Mouse (Mus musculus) thymus, postnatal 36 days (tissue): ENCODE data around the gene Nlgn2.

Source experiments
- DNase-seq, 2 experiments: peaks; one replicate each; pipeline ENCODE4 v3.0.0; 2022; ENCODE audit warnings: mixed read lengths in 2 of 2

Nlgn2 gene

DNA sequence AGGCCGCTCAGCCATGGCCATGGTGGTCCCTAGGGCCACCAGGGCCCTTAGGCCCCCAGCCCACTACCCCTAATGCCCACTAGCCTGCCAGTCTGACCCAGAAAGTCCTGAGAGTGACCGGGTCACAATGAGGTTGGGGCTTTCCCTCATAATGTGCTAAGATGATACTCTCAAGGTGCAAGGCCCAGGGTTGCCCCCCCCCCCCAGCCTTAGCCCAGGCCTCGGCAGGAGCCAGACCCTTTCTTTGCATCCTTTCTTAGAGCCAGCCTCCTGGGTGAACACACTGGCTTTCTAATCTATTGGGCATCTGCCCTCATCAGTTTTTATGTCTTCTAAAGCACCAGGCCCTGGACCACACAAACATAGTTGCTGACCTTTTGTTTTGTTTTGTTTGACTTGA, 15.5 kb downstream of the Nlgn2 start, which contains the start of gene Spem1:
Spem1 (minus strand) TSS at position 101 of the 400 bp plus-strand sequence.
- DNase-seq = no peak

DNA sequence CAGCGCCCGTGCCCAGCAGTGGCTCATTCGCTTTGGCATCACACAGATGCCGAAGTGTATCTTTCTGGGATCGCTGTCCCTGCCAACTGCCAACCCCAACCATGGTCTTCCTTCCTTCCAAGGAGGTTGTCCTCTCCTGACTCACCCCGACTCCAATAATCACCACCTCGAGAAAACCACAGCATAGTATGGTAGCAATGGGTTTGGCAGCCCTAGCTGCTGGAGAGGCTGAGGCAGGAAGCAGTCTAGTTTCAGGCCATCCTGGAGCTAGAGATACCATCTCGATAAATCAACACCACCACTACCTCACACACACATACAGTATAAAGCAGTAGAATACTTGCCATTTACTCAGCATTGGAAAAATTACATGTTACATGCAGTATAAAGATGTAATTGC, 18.7 kb downstream of the Nlgn2 start:
- no peak for DNase-seq

DNA sequence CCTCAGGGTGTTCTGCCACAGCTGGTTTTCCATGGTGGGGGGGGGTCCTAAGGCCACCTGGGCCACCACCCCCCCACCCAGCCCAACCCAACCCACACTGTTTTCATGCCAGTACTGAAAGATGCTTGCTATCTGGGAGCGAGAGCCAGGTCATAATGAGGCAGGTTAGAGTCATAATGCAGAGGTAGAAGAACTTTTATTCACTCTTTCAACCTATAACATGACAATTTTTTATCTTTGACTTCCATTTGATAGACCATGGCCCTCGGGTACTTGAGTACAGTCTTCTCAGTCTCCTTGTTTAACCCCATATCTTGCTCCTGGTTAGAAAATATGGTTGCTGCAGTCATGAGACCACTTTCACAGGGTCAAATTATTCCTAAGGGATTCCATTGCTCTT, 19.2 kb downstream of the Nlgn2 start, which contains the start of gene Spem2:
Spem2 (minus strand) TSS at position 101 of the 400 bp plus-strand sequence.
- no peak for DNase-seq

DNA sequence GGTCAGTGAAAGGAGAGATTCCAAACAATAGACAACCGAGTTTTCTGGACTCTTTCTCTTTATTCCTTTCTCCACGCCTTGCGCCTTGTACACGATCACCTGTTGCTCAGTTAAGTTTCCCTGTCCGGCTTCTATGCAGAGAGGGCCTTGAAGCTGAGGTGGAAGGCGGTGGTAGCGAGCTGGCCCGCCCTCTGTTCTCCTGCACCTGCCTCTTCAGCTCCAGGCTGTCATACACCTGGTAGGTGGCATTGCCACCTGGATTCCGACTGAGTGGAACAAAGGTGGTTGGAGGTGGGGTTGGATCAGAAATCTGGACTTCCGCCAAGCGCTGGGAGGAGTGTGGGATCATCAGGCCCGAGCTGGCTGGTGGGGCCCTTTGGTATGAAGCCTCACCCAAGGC, 21.1 kb downstream of the Nlgn2 start:
- DNase-seq = no peak

DNA sequence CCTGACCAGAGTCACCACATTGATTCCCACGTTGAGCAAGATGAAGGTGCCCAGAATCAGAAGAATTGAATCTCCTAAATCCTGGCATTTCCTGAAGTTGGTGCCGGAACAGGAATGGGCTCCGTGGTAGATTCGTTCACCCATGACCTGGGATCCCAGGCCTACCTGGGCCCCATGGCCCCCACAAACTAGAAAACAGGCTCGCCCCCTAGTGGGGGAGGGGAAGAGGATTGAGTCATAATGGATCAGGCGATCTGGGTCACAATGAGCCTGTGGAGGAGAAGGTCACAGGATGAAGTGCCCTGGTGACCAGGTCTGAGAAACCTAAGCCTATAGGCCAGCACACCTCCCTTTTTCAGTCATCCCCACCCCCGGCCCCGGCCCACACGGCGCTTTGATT, 22.4 kb downstream of the Nlgn2 start, which contains the start of gene Gm39566:
Gm39566 (minus strand) TSS at position 144 of the 400 bp plus-strand sequence.
- DNase-seq = no peak

DNA sequence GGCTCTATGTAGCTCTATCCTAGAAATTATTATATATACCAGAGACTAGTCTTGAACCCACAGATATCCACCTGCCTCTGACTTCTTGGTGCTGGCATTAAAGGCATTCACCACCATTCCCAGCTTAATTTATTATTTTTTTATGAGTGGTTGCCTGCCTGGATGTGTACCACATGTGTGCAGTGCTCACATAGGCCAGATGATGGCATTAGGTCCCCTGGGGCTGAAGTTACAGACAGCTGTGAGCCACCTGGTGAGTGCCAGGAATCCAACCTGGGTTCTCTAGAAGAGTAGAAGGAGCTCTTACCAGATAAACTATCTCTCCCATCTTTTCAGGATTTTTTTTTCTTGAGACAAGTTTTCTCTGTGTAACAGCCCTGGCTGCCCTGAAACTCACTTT, 27.3 kb downstream of the Nlgn2 start:
- DNase-seq = no peak

DNA sequence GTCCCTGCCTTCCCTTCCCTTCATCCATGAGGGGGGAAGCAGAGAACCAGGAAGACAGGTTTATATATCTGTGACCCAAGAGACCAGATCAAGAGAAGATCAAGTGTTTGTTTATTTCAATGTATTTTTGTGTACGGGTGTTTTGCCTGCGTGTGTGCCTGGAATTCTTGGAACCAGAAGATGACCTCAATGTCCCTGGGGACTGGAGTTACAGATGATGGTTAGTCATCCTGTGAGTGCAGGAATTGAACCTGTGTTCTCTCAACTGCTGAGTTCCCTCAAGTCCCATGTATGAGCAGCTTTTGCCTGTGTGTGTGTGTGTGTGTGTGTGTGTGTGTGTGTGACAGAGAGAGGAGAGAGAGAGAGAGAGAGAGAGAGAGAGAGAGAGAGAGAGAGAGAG, 29.9 kb downstream of the Nlgn2 start:
- DNase-seq = no peak

DNA sequence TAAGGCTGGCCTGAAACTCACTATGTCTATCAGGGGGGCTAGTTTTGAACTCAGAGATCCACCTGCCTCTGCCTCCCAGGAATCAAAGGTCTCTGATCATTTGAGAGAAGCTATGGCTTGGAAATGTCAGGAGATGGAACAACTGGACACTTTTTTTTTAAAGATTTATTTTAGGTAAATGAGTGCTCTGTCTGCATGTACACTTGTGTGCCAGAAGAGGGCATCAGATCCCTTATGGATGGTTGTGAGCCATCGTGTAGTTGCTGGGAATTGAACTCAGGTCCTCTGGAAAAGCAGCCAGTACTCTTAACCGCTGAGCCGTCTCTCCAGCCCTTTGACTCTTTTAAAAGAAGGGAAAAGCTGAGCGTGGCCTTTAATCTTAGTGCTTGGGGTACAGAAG, 31.2 kb downstream of the Nlgn2 start:
- DNase-seq = no peak

DNA sequence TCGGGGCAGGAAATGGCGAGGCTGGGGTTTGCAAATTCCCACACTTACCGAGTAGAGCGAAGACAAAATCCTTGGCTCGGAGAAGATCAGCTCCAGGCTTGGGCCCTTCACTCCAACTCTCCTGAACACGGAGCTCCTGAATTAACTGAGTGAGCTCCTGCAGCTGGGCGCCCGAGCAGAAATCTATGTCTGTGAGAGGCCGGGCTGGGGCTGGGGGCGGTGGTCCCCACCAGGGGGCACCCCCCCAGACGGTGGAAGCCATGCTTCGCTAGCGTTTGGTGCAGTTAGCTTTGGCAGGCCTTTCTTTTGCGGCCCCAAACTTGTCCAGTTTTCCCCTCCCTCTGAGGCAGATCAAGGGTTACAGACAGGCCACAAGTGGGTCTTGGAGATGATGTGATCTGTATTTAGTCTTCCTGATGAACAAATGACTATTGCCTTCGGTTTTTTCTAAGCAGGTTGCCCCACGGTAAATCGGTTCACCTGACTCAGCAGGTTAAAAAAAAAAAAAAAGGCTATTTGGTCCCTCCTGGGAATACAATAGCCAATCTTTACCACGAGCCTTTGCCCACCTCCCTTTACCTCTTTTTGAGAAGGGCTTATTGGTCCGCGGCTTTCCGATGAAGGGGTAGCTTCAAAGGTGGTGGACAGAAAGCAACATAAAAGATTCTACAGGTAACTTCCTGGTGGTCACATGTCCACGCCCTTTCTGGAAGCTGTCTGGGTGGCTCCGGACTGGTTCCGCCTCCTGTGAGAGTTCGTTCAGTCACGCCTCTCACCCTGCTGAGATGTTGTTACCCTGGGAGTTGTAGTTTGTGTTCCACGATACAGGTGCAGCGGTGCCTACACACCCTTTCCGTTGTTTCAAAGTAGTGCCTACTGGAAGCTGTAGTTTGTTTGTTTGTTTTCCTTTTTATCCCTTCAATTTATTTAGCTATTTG, 32.3 kb downstream of the Nlgn2 start, which contains the start of gene Tmem102:
Tmem102 (minus strand) TSS at position 653 of the 938 bp plus-strand sequence.
- no peak for DNase-seq

DNA sequence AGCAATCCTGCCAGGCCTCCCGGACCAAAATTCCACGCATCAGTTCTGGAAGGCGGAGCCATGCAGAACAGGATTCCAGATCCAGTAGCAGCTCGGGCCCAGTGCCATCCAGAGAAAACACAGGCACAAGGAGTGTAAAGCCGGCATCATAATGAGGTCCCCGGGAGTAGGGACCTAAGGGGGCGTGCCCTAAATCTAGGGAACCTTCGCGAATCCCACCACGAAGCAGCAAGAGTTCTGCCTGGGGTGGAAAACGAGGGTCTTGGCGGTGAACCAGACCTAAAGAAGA, 33.0 kb downstream of the Nlgn2 start:
- no peak for DNase-seq

DNA sequence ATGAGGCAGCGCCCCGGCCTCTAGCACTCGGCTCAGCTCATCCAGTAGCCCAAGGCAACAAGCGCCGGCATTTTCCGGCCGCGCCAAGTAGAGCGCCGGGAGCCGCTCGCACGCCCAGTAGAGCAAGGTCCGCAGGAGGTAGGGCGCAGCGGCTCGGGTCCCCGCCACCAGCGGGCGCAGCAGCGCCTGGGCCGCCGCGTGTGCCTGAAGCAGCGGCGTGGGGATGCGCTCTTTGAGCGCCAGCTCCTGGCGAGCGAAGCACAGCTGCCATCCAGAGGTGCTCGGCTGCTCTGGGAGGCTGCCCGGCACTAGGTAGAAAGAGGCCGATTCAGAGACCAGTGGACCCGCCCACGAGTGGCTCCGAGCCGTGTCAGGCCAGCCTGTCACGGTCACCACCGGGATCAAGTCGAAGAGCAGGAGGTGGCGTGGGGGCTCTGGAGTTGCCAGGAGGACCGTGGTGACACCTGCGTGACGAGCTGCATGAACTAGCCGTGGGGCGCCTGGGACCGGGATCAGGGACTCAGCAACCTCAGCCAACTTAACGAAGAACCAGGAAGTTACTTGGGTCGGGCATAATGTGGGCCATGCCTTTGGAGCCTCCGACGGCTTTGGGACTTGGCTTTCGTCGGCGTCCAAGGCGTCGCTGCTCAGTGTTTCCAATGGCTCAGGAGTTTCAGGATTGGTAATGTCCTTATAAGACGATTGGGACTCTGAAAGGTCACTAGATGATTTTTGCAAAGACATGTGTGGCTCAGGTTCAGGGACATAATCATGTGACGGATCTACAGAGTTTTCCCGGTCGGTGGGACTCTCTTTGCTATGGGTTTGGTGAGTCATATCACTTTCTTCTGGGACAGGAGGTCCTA, 33.6 kb downstream of the Nlgn2 start:
- peak; percentile 80 to 84 for DNase-seq

DNA sequence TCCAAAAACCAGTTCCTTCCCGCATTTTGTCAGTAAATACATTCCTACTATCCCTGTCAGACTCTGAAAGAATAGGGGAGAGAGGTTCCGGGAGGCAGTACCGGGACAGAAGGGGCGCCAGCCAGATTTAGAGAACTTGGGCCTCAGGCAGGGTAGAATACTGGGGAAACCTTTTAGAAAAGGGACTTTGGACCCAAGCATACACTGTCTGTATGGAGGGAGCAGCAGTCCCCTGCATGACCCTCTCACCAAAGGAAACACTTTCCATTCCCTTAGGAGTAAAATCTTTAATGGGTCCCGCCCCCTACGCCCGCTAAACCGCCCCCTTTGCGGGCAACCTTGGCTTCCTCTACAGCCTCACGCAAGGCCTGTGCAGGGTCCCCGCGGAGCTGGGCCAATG, 34.3 kb downstream of the Nlgn2 start:
- DNase-seq = no peak

DNA sequence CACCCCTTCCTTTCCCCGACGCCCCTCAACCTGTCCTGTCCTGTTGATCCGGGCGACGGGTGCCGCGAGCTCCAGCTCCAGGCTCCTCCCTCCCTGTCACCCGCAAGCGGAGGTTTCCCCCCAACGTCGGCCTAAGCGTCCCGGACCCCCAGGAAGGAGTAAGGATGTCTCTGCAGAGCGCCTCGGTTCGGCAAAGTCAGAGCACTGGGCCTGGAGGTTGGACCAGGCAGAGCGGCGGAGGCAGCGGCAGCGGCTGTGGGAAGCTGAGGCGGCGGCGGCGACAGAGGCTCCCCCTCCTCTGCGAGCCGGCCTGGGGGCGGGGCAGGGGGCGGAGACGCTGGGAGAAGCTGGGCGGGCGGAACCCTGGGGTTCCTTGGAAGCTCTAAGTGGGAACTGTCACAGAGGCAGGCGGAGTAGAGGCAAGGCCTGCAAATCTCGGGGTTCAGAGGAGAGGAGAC, 34.9 kb downstream of the Nlgn2 start:
- DNase-seq = peak; percentile 81 to 83

DNA sequence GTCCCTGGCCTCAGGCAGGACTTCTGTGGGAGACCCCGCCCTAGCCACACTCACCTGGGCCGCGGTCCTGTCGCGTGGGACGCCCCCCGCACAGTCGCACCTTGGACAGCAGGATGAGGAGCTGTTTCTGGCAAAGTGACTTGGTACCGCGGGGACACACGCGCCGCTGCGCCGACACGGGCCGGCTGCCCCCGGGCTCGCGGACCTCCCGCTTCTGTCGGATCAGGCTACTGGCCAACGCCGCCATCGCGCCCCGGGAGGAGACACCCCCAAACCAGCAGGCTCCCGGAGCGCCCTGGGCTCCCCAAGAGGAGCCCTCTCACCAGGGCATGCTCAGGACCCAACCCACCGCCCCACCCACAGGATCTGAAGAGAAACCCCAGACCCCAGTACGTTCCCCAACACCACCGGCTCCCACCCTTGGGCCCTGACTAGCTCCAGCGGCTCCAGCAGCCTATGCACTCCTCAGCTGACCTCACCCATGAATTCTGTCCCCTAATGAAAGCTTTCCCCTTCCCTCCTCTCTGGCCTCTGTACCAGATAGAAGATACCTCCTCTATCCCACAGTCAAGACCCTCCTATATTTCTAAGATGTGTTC, 36.1 kb downstream of the Nlgn2 start, which contains the start of gene Fgf11:
Fgf11 (minus strand) TSS at position 479 of the 599 bp plus-strand sequence.
- DNase-seq = no peak

DNA sequence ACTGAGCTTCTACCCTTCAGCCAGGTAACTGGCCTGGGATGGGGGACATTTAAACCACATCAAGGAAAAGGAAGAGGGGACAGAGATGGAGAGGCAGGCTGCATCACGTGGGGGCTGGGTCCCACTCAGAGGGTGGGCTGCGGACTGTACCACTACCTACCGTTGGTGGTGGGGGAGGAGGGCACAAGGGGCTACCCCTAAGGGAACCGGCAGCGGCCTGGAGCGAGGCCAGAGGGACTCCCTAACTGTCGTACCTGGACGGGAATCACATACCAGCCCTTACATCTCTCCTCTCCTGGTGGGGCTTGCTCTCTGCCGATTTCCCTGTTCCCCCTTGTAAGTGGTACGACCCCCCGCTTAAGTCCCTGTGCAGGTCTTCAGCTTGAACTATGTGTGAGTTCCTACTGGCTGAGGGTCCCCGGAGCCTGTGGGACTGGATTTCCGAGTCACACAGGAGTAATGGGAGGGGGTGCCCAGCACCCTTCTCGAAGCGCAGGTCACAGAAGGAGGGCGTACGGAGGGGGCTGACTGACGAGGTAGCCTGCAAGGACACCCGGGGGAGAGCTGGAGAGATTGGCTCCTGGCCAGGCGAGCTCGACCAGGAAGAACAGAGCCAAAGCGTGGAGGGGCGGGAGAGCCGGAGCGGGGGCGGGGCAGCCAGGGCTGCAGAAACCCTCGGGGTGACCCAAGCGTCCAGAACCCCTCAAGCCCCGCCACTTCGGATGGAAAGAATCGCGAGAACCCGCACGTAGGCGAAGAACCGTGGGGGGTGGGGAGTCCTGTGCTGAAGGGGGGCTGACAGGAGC, 37.0 kb downstream of the Nlgn2 start:
- DNase-seq = no peak

DNA sequence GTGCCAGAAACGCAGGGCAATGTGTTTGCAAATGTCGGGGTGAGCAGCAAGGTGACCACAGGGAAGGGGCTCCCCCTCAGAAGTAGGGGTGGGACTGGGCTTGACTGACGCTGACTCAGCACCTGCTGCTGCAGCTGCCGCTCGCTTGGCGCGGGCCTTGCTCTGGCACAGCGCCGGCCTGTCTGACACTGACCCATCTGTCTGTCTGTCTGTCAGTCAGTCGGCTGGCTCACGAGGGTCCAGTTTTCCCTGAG, 37.5 kb downstream of the Nlgn2 start:
- DNase-seq = no peak

DNA sequence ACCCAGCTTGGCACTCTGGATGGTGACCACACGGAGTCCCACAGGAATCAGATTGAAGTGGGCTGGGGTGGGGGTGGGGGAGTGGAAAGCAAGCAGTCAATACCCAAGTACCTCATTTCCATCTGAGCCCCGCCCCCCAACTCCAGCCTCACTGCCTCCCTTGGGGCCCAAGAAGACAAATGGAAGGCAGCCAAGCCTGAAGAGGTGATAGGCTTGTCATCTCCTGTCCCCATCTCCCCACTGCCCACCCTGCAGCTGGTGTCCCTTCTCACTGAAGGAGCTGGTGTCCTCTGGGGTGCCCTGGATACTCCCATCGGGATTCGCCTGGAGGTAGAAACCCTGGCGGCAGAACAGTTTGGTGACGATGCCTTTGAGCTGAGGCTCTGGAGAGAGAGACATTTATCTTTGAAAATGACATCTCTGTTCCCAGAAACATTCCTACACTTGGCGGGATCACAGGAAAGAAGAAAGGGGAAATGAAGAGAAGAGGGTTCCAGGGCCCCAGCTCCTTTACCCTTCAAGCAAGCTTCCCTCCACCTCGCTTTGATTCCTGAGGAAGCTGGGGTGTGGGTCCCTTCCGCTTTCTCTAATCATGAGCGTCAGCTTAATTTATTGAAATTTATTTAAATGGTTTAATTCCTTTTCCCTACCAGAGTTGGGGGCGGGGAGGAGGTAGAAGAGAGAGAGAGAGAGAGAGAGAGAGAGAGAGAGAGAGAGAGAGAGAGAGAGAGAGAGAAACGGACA, 38.0 kb downstream of the Nlgn2 start:
- no peak for DNase-seq

DNA sequence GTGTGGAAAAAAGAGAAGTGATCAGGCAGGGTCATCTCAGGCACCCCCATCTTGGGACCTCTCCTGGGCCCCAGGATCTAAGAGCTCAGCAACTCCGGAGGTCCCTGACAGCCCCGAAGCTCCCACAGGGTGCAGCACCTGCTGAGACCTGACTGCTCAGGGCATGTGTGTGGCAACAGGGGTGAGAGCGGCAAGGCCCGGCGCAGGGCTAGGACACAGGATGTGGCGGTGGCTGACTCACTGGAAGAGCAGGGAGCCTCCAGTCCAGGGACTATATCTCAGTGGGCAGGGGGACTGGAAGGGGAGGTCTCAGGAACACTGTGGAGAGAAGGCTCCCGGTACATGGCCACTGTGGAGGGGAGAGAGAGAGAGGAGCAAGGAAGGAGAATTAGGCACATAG, 39.7 kb downstream of the Nlgn2 start:
- no peak for DNase-seq

DNA sequence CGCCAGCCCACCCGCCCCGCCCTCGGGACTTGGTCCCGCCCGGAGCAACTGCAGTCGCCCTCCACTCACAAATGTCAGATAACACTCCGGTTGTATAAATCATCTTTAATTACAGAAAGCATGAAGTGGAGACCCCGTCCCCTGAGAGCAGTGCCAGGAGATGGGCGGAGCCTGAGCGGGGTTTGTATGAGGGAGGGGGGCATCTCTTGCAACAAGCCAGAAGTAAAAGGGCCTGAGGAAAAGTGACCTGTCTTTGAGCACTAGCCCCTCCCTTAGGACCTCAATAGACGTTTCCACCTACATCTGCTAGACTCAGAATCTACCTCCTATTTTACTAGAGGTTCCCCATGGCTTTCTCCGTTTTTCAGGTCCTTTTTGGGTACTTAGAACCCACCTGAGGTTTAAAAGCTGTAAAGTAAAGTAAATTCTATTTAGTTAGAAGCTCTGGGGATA, 41.6 kb downstream of the Nlgn2 start:
- DNase-seq = no peak

DNA sequence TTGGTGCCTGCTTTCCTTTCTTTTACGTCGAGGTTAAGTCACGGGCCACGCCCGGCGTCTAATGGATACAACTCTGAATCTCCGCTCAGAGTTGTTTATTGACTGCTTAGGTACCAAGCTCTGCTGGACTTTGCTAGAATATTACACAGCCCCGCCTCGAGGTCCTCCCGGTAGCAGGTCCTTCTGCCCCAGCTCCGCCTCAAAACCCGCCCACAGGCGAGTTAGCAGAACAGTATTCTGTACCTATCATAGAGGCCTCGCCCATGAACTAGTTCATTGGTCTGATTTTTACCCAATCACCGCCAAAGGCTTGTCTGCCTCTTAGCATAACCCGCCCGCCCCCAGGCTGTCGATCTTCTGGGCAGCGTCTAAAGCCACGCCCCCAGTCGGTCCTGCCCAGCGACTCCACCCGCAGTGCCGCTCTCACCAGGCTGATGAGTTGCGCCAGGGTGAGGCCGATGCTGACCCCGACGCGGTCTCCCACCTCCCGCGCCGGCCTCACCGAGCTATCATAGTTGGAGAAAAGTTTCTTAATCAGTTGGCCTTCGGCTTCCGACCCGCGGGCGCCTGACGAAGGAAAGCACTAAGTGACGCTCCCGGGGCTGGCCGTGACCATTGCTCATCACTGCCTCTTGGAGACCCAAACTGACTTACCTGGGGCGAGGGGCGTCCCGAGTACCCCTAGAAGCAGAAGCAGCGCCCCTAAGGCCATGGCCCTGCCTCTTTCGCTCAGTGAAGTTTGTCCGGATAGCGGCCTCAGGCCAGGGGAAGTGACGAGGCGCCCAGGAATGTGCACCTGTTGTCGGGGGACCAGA, 42.2 kb downstream of the Nlgn2 start, which contains the start of gene Chrnb1:
Chrnb1 (minus strand) TSS at position 776 of the 815 bp plus-strand sequence.
- peak; percentile 89 to 95 for DNase-seq

DNA sequence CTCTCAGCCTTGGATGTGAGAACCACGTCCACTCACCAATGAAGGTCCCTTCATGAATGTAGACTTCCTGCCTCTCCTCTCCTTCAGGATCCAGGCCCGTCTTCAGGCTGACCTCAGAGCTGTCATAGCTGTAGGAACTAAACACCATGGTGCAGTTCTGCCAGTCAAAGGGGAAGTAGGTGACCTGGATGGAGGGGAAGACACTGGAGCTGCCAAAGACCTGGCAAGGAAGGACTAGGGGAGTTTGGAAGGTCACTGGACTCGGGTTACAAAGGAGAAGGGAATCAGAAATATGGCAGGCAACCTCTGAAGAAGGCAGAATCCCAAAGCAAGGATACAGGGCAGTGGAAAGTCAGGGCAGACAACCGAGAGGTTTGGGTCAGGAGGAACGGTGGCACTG, 44.2 kb downstream of the Nlgn2 start:
- no peak for DNase-seq
